Mouse (Mus musculus) testis, adult 2 months (tissue): ENCODE results near the gene Plpp7.

Experiments used
- CTCF ChIP-seq: fragments of 200-500 bp; IDR thresholded peaks from 2 replicates; pipeline ENCODE4 v1.5.1; 2012; ENCODE audit warnings: low read depth, mild to moderate bottlenecking, inconsistent platforms, low read length, moderate library complexity; ENCODE audit not compliant: control insufficient read depth, insufficient read depth, insufficient replicate concordance
- POLR2A ChIP-seq: fragments of 200-500 bp; IDR thresholded peaks from 2 replicates; pipeline ENCODE4 v1.6.1; 2012; ENCODE audit warnings: low read depth, mild to moderate bottlenecking, inconsistent platforms, low read length, moderate library complexity; ENCODE audit not compliant: control insufficient read depth

- no peak for TF ChIP-seq CTCF
- no peak for TF ChIP-seq POLR2A
Observed at GRCm38 (mm10) chr2:32142368-32142767, 47.0 kb downstream of the Plpp7 start.
